Mouse (Mus musculus): Measurements from ENCODE around the gene Myo18a.

GRCm38 (mm10) chr11:77884524-77885245, 121.6 kb downstream of the Myo18a start:
- TF ChIP-seq HCFC1 (IDR thresholded peaks at IDR 0.05; ENCODE audit: borderline replicate concordance, insufficient read depth, low read length) (no peak), ZC3H11A (IDR thresholded peaks at IDR 0.05; ENCODE audit: borderline replicate concordance, low read depth, low read length) (no peak), MAFK (IDR thresholded peaks at IDR 0.05; ENCODE audit: insufficient read depth, low read depth, low read length) (no peak), ZNF384 (IDR thresholded peaks at IDR 0.05; ENCODE audit: low read depth, low read length) (no peak)

Data from ES-E14 (cell line).